Mouse (Mus musculus) liver, adult 2 months (tissue): Measurements from ENCODE around the gene Cabp4.

ENCODE experiments used
- CTCF ChIP-seq: fragments of 200-500 bp; IDR thresholded peaks from 2 replicates; pipeline ENCODE4 v1.5.1; 2011; ENCODE audit warnings: low read depth, low read length, control low read depth
- POLR2A ChIP-seq: fragments of 200-500 bp; IDR thresholded peaks from 2 replicates; pipeline ENCODE4 v1.6.1; 2011; ENCODE audit warnings: low read length, control low read depth; ENCODE audit not compliant: insufficient read depth; ENCODE audit errors: extremely low read depth

GRCm38 (mm10) chr19:4087090-4087489 lies 56.7 kb downstream of the Cabp4 start:
- TF ChIP-seq CTCF (no peak), POLR2A (no peak)
